In genomic region chr13:60123174-60123587, GRCm38 (mm10) we compare ENCODE assay signal across 13 mouse cellular contexts. TPM values are rescaled to one million over a fixed set of nuclear protein-coding genes. Genes with fewer than 3 reads are reported as not detected.
DNase-seq lines count a peak whose midpoint lies in the region; ATAC-seq lines count a peak whose summit lies in the region.
"Had no signal": no experiment of that assay in that cellular context is flagged by ENCODE, and none has a peak within 500 bp of the region (broad histone marks: within the 10 kb centered on the region; RNA-seq: fewer than 3 reads in every experiment).

No protein-coding gene starts in this region.

- H3K9me3 ChIP-seq in heart, embryonic 13.5 days = peaks cover 5% of the 10 kb centered on the region; the same call in 1 of the 2 replicates
- 0 out of 2 replicates have a peak, but pooled peaks cover 4% of the 10 kb centered on the region for H3K9me3 ChIP-seq in midbrain, embryonic 12.5 days
- no peaks in the 10 kb centered on the region for H3K9me3 ChIP-seq in midbrain, embryonic 11.5 days (ENCODE audit: control insufficient read depth, low read length)
- H3K9me3 ChIP-seq in hindbrain, embryonic 12.5 days (replicated peaks) = peaks cover 10% of the 10 kb centered on the region; the same call in 1 of the 2 replicates
- H3K9me3 ChIP-seq: liver, embryonic 15.5 days had no signal

- H3K36me3 ChIP-seq in heart, embryonic 13.5 days = no peaks in the 10 kb centered on the region
- H3K36me3 ChIP-seq in midbrain, embryonic 12.5 days = no peaks in the 10 kb centered on the region
- H3K36me3 ChIP-seq in midbrain, embryonic 11.5 days (ENCODE audit: control insufficient read depth, insufficient read depth, low read length) = no peaks in the 10 kb centered on the region
- H3K36me3 ChIP-seq in hindbrain, embryonic 12.5 days = no peaks in the 10 kb centered on the region
- H3K36me3 ChIP-seq: liver, embryonic 15.5 days had no signal

- peak overlapping the region; percentile 56 for H3K4me2 ChIP-seq in heart, embryonic 13.5 days
- H3K4me2 ChIP-seq in midbrain, embryonic 12.5 days (replicated peaks) = no peak overlapping the region
- no peak overlapping the region for H3K4me2 ChIP-seq in midbrain, embryonic 11.5 days
- no peak overlapping the region for H3K4me2 ChIP-seq in hindbrain, embryonic 12.5 days (replicated peaks)
- H3K4me2 ChIP-seq: liver, embryonic 15.5 days had no signal

- peaks cover 6% of the 10 kb centered on the region; the same call in 1 of the 2 replicates for H3K27me3 ChIP-seq in heart, embryonic 13.5 days (replicated peaks)
- H3K27me3 ChIP-seq in midbrain, embryonic 12.5 days = peaks cover 27% of the 10 kb centered on the region
- no peaks in the 10 kb centered on the region; the same call in 1 of the 2 replicates for H3K27me3 ChIP-seq in midbrain, embryonic 11.5 days (ENCODE audit: control insufficient read depth, insufficient read depth, low read length)
- H3K27me3 ChIP-seq in hindbrain, embryonic 12.5 days = 0 out of 2 replicates have a peak, but pooled peaks cover 6% of the 10 kb centered on the region

- H3K9ac ChIP-seq in heart, embryonic 13.5 days = no peak overlapping the region
- no peak overlapping the region for H3K9ac ChIP-seq in midbrain, embryonic 12.5 days (replicated peaks)
- no peak overlapping the region for H3K9ac ChIP-seq in midbrain, embryonic 11.5 days (ENCODE audit: low read length)
- H3K9ac ChIP-seq in hindbrain, embryonic 12.5 days = no peak overlapping the region; the same call in 1 of the 2 replicates
- H3K9ac ChIP-seq: liver, embryonic 15.5 days had no signal

- intact Hi-C loops in heart, postnatal 25 days (cut with DNase I) = no loop called here

- no peak for DNase-seq in heart, postnatal 25 days (ENCODE audit: low spot score)
- no peak for DNase-seq in midbrain, embryonic 11.5 days (ENCODE audit: low spot score, missing footprints)
- DNase-seq in retina, embryonic 14.5 days (ENCODE audit: low spot score) = peak; percentile 15
- DNase-seq in gastrocnemius, postnatal 25 days = no peak
- no peak for DNase-seq in layer of hippocampus, postnatal 36 days
- DNase-seq: cerebellum, postnatal 25 days; layer of hippocampus, adult 9-11 months had no signal

- H3K4me1 ChIP-seq in heart, embryonic 13.5 days = peaks cover 25% of the 10 kb centered on the region
- peaks cover 42% of the 10 kb centered on the region for H3K4me1 ChIP-seq in midbrain, embryonic 12.5 days
- peaks cover 16% of the 10 kb centered on the region for H3K4me1 ChIP-seq in midbrain, embryonic 11.5 days (ENCODE audit: control insufficient read depth, insufficient read depth, low read length)
- peaks cover 42% of the 10 kb centered on the region for H3K4me1 ChIP-seq in hindbrain, embryonic 12.5 days
- H3K4me1 ChIP-seq: liver, embryonic 15.5 days had no signal

- H3K4me3 ChIP-seq in heart, embryonic 13.5 days = 0 out of 2 replicates have a peak overlapping the region, but pooled peaks have one; percentile 11
- no peak overlapping the region for H3K4me3 ChIP-seq in midbrain, embryonic 12.5 days
- H3K4me3 ChIP-seq in midbrain, embryonic 11.5 days (ENCODE audit: low read depth, low read length) = no peak overlapping the region
- H3K4me3 ChIP-seq in hindbrain, embryonic 12.5 days = no peak overlapping the region
- H3K4me3 ChIP-seq: liver, embryonic 15.5 days had no signal

- H3K27ac ChIP-seq in heart, embryonic 13.5 days (replicated peaks) = no peak overlapping the region
- H3K27ac ChIP-seq in midbrain, embryonic 12.5 days (replicated peaks) = no peak overlapping the region
- no peak overlapping the region for H3K27ac ChIP-seq in midbrain, embryonic 11.5 days (ENCODE audit: low read depth, low read length)
- H3K27ac ChIP-seq in hindbrain, embryonic 12.5 days = 0 out of 2 replicates have a peak overlapping the region, but pooled peaks have one; percentile 4
- H3K27ac ChIP-seq: liver, embryonic 15.5 days had no signal

- 24% methylated on average over 6 of the region's 6 CpGs for WGBS in heart, embryonic 13.5 days
- WGBS in midbrain, embryonic 12.5 days = 70% methylated on average over 6 of the region's 6 CpGs
- 81% methylated on average over 6 of the region's 6 CpGs for WGBS in midbrain, embryonic 11.5 days
- WGBS in hindbrain, embryonic 12.5 days = 49% methylated on average over 6 of the region's 6 CpGs

- no peak for ATAC-seq in heart, embryonic 13.5 days (ENCODE audit: extremely low read depth, insufficient number of reproducible peaks, low FRiP score, low TSS enrichment)
- ATAC-seq in midbrain, embryonic 12.5 days (ENCODE audit: low FRiP score, low read depth) = 0 out of 2 replicates have a peak, but pooled peaks have one; percentile 27
- no peak for ATAC-seq in midbrain, embryonic 11.5 days (ENCODE audit: low FRiP score)
- 0 out of 2 replicates have a peak, but pooled peaks have one; percentile 9 for ATAC-seq in hindbrain, embryonic 12.5 days (ENCODE audit: low FRiP score)
- ATAC-seq: activated CD4-positive, CD25-positive, alpha-beta regulatory T cell, adult 4 months had no signal

RNA-seq across cellular contexts. Expression of gene Gas1, which starts 54.0 kb away (rescaled TPM):
- 26.2 and 30.3 TPM in 2 replicates for polyA plus RNA-seq in heart, embryonic 13.5 days (2015; fragmentation: Nextera tagmentation; extraction: Ambion mirVana)
- 10 to 100 TPM; 31.5 to 32.9 TPM for total RNA-seq in heart, postnatal 25 days (2021)
- 121 and 123 TPM in 2 replicates for polyA plus RNA-seq in midbrain, embryonic 12.5 days (2016; fragmentation: Nextera tagmentation; extraction: Ambion mirVana)
- polyA plus RNA-seq in midbrain, embryonic 11.5 days (2014; fragmentation: Nextera tagmentation; extraction: Ambion mirVana) = 87.2 and 103 TPM in 2 replicates
- 159 and 173 TPM in 2 replicates for polyA plus RNA-seq in hindbrain, embryonic 12.5 days (2016; fragmentation: Nextera tagmentation; extraction: Ambion mirVana)
- 10 to 100 TPM; 15.3 to 17.6 TPM for total RNA-seq in gastrocnemius, postnatal 25 days (2021)
- 10 to 100 TPM; 10.1 to 10.3 TPM for total RNA-seq in layer of hippocampus, postnatal 36 days (2021)
- total RNA-seq: granulocyte monocyte progenitor cell, adult 5-6 weeks had no signal
- polyA plus RNA-seq: activated CD4-positive, CD25-positive, alpha-beta regulatory T cell, adult 4 months had no signal

Comparison
In these comparisons a context has a peak if more than half of its experiments do, and no peak if none do; other contexts are left out.
1. ATAC-seq: peak in midbrain, embryonic 12.5 days (single experiment) and hindbrain, embryonic 12.5 days (single experiment); none in heart, embryonic 13.5 days (single experiment) and midbrain, embryonic 11.5 days (single experiment).